Mouse (Mus musculus) hindbrain, embryonic 16.5 days (tissue): ENCODE data around the gene Sfxn2. TPM values are rescaled to one million over a fixed set of nuclear protein-coding genes. Genes with fewer than 3 reads are reported as not detected.
A peak's percentile ranks its signal among the peaks of the same experiment; 100 is the strongest.

Experiments
- ATAC-seq: fragments of 200-750 bp; cut with Nextera tagmentation; 2 replicates; pipeline ENCODE4 v1.8.0; 2017; ENCODE audit warnings: moderate TSS enrichment, moderate library complexity
- H3K27ac ChIP-seq: fragments of 300-500 bp; sonication (generic); 2 replicates; pipeline ENCODE4 v1.5.1; 2014; ENCODE audit warnings: low read depth, mild to moderate bottlenecking, control low read depth, low read length, moderate library complexity
- H3K27me3 ChIP-seq: fragments of 300-500 bp; sonication (generic); replicated peaks from 2 replicates; pipeline ENCODE4 v1.6.1; 2014; ENCODE audit warnings: low read length; ENCODE audit not compliant: control insufficient read depth, insufficient read depth
- H3K36me3 ChIP-seq: fragments of 300-500 bp; sonication (generic); 2 replicates; pipeline ENCODE4 v1.6.1; 2014; ENCODE audit warnings: mild to moderate bottlenecking, low read length, moderate library complexity, mixed read lengths; ENCODE audit not compliant: control insufficient read depth, insufficient read depth
- H3K4me1 ChIP-seq: fragments of 300-500 bp; sonication (generic); 2 replicates; pipeline ENCODE4 v1.6.1; 2014; ENCODE audit warnings: low read depth, low read length; ENCODE audit not compliant: control insufficient read depth, insufficient read depth
- H3K4me2 ChIP-seq: fragments of 300-500 bp; sonication (generic); 2 replicates; pipeline ENCODE4 v1.6.1; 2014; ENCODE audit warnings: mild to moderate bottlenecking, low read length, control low read depth, moderate library complexity
- H3K4me3 ChIP-seq: fragments of 300-500 bp; sonication (generic); 2 replicates; pipeline ENCODE4 v1.5.1; 2014; ENCODE audit warnings: mild to moderate bottlenecking, low read length, control low read depth, moderate library complexity
- H3K9ac ChIP-seq: fragments of 300-500 bp; sonication (generic); 2 replicates; pipeline ENCODE4 v1.6.1; 2014; ENCODE audit warnings: low read depth, mild to moderate bottlenecking, control low read depth, low read length, moderate library complexity
- H3K9me3 ChIP-seq: fragments of 300-500 bp; sonication (generic); 2 replicates; pipeline ENCODE4 v1.6.1; 2014; ENCODE audit warnings: mild to moderate bottlenecking, low read length, moderate library complexity; ENCODE audit not compliant: control insufficient read depth
- WGBS: fragments of 180-500 bp; shearing (Covaris S2); extraction: QIAGEN DNeasy Blood & Tissue Kit; methylation state at CpG from one replicate; pipeline ENCODE4 v1.1.7; 2014; 5-methylcytosine and 5-hydroxymethylcytosine counted together
- polyA plus RNA-seq: library from polyadenylated mRNA; unstranded; fragments of >200 nt; fragmentation: Nextera tagmentation; extraction: Ambion mirVana; gene quantifications from 2 replicates; pipeline ENCODE4 v1.2.1, GENCODE M21; 2015

Gene Sfxn2
- polyA plus RNA-seq, 1 experiment from 2014 or later, result 9.9 TPM

DNA sequence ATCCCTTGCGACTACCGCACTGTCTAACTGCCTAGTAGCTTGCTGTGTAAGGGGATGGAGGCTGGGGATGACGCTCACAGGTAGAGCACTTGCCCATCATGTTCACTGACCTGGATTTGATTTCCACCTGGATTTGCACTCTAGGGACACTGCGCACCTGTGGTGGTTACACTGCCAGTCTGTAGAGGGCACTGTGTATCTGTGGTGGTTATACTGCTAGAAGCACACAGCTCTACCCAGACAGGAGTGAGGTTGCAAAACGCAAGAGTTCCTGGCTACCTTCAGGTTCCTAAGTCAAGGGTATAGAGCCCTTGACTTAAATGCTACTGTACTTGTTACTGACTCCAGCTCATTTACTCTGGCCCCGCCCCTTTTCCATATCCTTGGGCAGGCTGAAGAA is 35.0 kb upstream of the Sfxn2 start:
- H3K36me3 ChIP-seq, result peaks cover 22% of the 10 kb centered on the region
- 84% methylated on average over 6 of the region's 6 CpGs for WGBS
- no peak overlapping the region for H3K9ac ChIP-seq
- no peak overlapping the region for H3K27ac ChIP-seq
- no peak for ATAC-seq
- H3K9me3 ChIP-seq, result no peaks in the 10 kb centered on the region
- H3K27me3 ChIP-seq, result no peaks in the 10 kb centered on the region
- no peak overlapping the region for H3K4me2 ChIP-seq
- peaks cover 4% of the 10 kb centered on the region for H3K4me1 ChIP-seq
- H3K4me3 ChIP-seq, result no peak overlapping the region

DNA sequence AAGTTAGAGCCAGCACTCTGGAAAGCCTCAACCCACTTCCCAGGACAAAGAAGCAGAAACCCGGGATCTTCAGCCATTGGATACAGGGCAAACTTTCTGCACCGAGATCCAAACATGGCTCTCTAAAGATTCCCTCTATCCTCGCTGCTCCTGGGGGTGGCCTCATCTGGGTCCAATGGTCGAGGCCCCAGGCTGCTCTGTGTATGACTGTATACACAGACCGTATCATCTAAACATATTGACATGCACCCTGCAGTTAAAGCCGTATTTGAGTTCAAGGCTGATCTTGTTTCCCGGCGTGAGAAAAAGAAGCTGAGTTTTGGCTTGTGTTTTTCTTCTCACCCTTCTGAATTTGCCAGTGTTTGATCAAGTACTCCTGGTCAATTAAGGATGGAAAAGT is 30.4 kb upstream of the Sfxn2 start:
- Histone ChIP-seq H3K27me3 (no peaks in the 10 kb centered on the region), H3K9me3 (no peaks in the 10 kb centered on the region), H3K36me3 (peaks cover 25% of the 10 kb centered on the region), H3K4me3 (no peak overlapping the region), H3K4me2 (no peak overlapping the region), H3K4me1 (no peaks in the 10 kb centered on the region), H3K27ac (no peak overlapping the region), H3K9ac (no peak overlapping the region)
- 77% methylated on average over 8 of the region's 8 CpGs for WGBS
- ATAC-seq, result no peak

- H3K4me1 ChIP-seq, result no peaks in the 10 kb centered on the region
- H3K27me3 ChIP-seq, result no peaks in the 10 kb centered on the region
- H3K36me3 ChIP-seq, result peaks cover 27% of the 10 kb centered on the region
- H3K4me2 ChIP-seq, result no peak overlapping the region
- H3K9me3 ChIP-seq, result no peaks in the 10 kb centered on the region
- H3K27ac ChIP-seq, result peak overlapping the region; percentile 54
- H3K9ac ChIP-seq, result no peak overlapping the region
- H3K4me3 ChIP-seq, result no peak overlapping the region
- 63% methylated on average over 6 of the region's 6 CpGs for WGBS
- ATAC-seq, result no peak
Measured at GRCm38 (mm10) chr19:46547565-46547964, 25.6 kb upstream of the Sfxn2 start.

- ATAC-seq, result no peak; the same call in 1 of the 2 replicates
- H3K36me3 ChIP-seq, result peaks cover 22% of the 10 kb centered on the region
Measured at GRCm38 (mm10) chr19:46548110-46548509, 25.1 kb upstream of the Sfxn2 start.

GRCm38 (mm10) chr19:46550385-46550784 is 22.8 kb upstream of the Sfxn2 start:
- no peak overlapping the region for H3K27ac ChIP-seq
- no peaks in the 10 kb centered on the region for H3K9me3 ChIP-seq
- H3K36me3 ChIP-seq, result peaks cover 20% of the 10 kb centered on the region
- ATAC-seq, result no peak
- H3K4me2 ChIP-seq, result no peak overlapping the region
- no peak overlapping the region for H3K4me3 ChIP-seq
- H3K27me3 ChIP-seq, result no peaks in the 10 kb centered on the region
- peaks cover 6% of the 10 kb centered on the region for H3K4me1 ChIP-seq
- no peak overlapping the region for H3K9ac ChIP-seq
- 91% methylated on average over 4 of the region's 4 CpGs for WGBS

More at GRCm38 (mm10) chr19:46548110-46548509, 25.1 kb upstream of the Sfxn2 start:
- Histone ChIP-seq H3K9ac (no peak overlapping the region), H3K4me2 (no peak overlapping the region), H3K9me3 (no peaks in the 10 kb centered on the region), H3K4me3 (no peak overlapping the region), H3K27ac (peak overlapping the region; percentile 54), H3K27me3 (no peaks in the 10 kb centered on the region), H3K4me1 (peaks cover under 1% of the 10 kb centered on the region; the same call in 1 of the 2 replicates)
- 47% methylated on average over 10 of the region's 10 CpGs for WGBS

GRCm38 (mm10) chr19:46552496-46552895 is 20.7 kb upstream of the Sfxn2 start:
- WGBS, result 92% methylated on average over 3 of the region's 4 CpGs
- H3K27ac ChIP-seq, result no peak overlapping the region
- no peak overlapping the region for H3K4me2 ChIP-seq
- H3K4me3 ChIP-seq, result no peak overlapping the region
- no peaks in the 10 kb centered on the region for H3K27me3 ChIP-seq
- no peak overlapping the region for H3K9ac ChIP-seq
- no peaks in the 10 kb centered on the region for H3K9me3 ChIP-seq
- H3K4me1 ChIP-seq, result peaks cover 6% of the 10 kb centered on the region
- peaks cover 20% of the 10 kb centered on the region for H3K36me3 ChIP-seq
- ATAC-seq, result no peak

DNA sequence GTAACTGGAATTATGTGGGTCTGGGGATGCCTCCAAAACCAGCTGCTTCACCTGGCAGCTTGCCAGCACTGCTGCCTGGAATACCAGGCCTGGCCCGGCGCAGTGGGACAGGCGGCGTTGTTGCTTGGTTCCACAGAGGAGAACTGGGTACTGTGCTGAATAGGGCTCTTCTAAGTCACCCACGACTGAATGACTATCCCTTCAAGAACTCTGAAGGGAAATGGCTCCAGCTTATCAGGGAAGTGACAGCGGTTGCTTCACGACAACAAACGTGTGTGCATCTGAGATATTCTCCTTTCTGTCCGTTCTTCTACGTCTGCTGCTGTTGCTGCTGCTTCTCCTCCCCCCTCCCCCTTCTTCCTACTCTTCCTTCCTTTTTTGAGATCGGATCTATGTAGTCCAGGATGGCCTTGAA is 19.6 kb upstream of the Sfxn2 start:
- no peak overlapping the region for H3K9ac ChIP-seq
- H3K36me3 ChIP-seq, result peaks cover 22% of the 10 kb centered on the region
- H3K4me1 ChIP-seq, result peaks cover 6% of the 10 kb centered on the region
- H3K9me3 ChIP-seq, result no peaks in the 10 kb centered on the region
- ATAC-seq, result peak; percentile 60; the same call in 1 of the 2 replicates
- H3K27me3 ChIP-seq, result no peaks in the 10 kb centered on the region
- H3K27ac ChIP-seq, result peak overlapping the region; percentile 37
- 37% methylated on average over 11 of the region's 11 CpGs for WGBS
- no peak overlapping the region for H3K4me3 ChIP-seq
- no peak overlapping the region for H3K4me2 ChIP-seq

- Histone ChIP-seq H3K4me2 (no peak overlapping the region), H3K4me1 (peaks cover 8% of the 10 kb centered on the region), H3K27me3 (no peaks in the 10 kb centered on the region), H3K4me3 (no peak overlapping the region), H3K27ac (no peak overlapping the region), H3K36me3 (peaks cover 6% of the 10 kb centered on the region), H3K9me3 (no peaks in the 10 kb centered on the region), H3K9ac (no peak overlapping the region)
- ATAC-seq, result no peak
- WGBS, result 84% methylated on average over 8 of the region's 8 CpGs
Measured at GRCm38 (mm10) chr19:46558009-46558408, 15.2 kb upstream of the Sfxn2 start.

DNA sequence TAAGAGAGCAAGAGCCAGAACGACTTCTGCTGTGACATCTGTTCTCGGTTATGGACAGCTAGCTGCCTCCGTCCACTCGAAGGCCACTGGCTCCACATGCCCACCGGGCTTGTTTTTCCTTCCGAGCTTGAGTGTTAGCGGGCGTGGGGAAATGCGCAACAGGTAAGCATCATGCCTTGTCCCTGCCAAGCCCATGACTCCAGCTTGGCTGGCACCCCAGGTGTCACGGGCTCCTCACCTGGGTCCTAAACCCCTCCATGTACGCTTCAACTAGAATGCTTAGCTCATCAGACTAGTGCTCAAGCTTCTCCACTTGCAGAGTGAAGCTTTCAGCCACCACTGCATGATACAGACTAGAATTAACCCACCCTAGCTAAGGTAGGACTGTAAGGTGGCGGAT is 14.5 kb upstream of the Sfxn2 start:
- Histone ChIP-seq H3K9me3 (no peaks in the 10 kb centered on the region), H3K4me3 (no peak overlapping the region), H3K27ac (no peak overlapping the region), H3K4me1 (peaks cover 3% of the 10 kb centered on the region), H3K4me2 (no peak overlapping the region), H3K27me3 (no peaks in the 10 kb centered on the region), H3K9ac (no peak overlapping the region), H3K36me3 (peaks cover 6% of the 10 kb centered on the region)
- no peak for ATAC-seq
- 70% methylated on average over 12 of the region's 12 CpGs for WGBS

GRCm38 (mm10) chr19:46562132-46562531 is 11.0 kb upstream of the Sfxn2 start:
- H3K9me3 ChIP-seq, result no peaks in the 10 kb centered on the region
- no peak overlapping the region for H3K4me2 ChIP-seq
- no peaks in the 10 kb centered on the region for H3K27me3 ChIP-seq
- 24% methylated on average over 1 of the region's 1 CpGs for WGBS
- no peak; the same call in 1 of the 2 replicates for ATAC-seq
- peak overlapping the region; percentile 42 for H3K27ac ChIP-seq
- H3K4me1 ChIP-seq, result peaks cover 2% of the 10 kb centered on the region; the same call in 1 of the 2 replicates
- no peak overlapping the region for H3K4me3 ChIP-seq
- H3K9ac ChIP-seq, result no peak overlapping the region
- peaks cover 6% of the 10 kb centered on the region for H3K36me3 ChIP-seq
